Mouse (Mus musculus) frontal cortex, adult 2 months (tissue): ENCODE measurements at regions not wholly inside any gene's neighbourhood (a gene's known extent, or its start where the extent isn't known, plus 50 kb on each side); places are given as distances from the start of the nearest gene placed in this dataset.

Experiments used
- DNase-seq, 2 experiments: peaks; one replicate each; pipeline ENCODE4 v3.0.0; 2022; ENCODE audit warnings: low spot score in 1 of 2; ENCODE audit errors: extremely low spot score in 1 of 2

- DNase-seq, result no peak
These were observed 454.9 kb upstream of the Atp11b start for GRCm38 (mm10) chr3:35299036-35299435.

DNA sequence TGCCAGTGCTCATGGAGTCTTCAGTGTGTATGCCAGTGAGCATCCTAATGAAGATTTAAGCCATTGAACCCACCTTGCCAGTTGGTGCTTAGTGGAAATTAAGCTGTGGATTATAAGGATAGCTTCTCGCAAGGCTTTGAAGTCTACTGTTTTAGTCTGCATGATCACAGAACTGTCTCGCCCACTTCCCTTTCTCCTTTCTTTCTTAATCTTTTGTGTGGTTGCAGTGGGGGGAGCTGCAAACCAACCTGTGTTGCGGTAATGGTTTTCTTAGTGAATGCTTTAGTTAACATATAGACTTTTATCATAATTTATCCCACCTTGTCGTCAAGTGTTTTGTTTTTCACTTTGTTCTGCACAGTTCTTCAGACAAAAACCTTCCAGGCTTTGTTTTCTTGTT lies 447.9 kb upstream of the Atp11b start:
- no peak for DNase-seq

- DNase-seq, result peak in 1 of 2 experiments; percentile 19
These were observed 439.7 kb upstream of the Atp11b start for GRCm38 (mm10) chr3:35314177-35314576.

- no peak for DNase-seq
These were observed 438.7 kb upstream of the Atp11b start for GRCm38 (mm10) chr3:35315162-35315561.

- no peak for DNase-seq
These were observed 435.6 kb upstream of the Atp11b start for GRCm38 (mm10) chr3:35318348-35318747.

- DNase-seq, result no peak
These were observed 433.0 kb upstream of the Atp11b start for GRCm38 (mm10) chr3:35320844-35321393.

DNA sequence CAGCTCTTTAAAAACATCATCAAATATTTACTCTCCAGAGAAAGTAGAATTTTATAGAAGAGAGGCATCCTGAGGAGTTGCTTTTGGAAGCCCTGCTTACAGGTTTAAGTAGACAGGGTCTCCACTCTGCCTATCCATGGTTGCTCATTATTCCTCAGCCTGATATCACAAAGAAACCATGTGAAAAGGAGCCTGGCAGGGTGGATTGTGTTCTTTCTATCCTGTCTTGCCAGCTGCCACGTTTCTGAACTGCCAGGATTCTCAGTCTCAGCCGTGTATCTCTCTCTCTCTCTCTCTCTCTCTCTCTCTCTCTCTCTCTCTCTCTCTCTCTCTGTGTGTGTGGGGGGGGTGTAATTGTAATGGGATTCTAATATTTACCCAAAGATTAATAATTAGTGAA lies 431.9 kb upstream of the Atp11b start:
- no peak for DNase-seq

GRCm38 (mm10) chr3:35322899-35323298 lies 431.0 kb upstream of the Atp11b start:
- no peak for DNase-seq

DNA sequence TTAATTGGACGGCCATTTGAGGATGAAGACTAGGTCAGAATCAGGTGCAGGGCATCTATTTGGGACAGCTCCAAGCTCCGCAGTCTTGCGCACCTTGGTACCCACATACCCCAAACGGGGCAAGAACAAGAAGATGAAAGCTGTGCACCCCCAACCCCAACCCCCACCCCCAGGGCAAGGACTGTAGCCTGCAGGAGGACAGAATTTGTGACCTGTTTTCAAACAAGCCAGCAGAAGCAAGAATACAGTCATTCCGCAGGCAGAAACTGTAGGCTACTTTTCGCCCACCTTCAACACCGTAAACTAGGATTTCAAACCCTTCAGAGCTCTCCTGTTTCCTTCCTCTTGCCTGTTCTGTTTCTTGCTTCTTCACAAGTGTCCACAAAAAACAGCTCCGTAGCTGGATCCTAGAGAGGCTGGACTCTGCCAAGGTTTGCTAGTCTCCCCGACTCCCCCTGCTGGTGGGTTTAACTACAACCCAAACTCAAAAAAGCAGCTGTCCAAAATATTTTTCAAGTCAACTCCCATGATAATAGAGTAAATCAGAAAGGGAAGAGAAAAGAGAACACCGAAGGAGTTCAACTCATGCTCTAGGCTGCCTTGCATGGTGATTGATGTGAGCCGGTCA lies 430.3 kb upstream of the Atp11b start:
- DNase-seq, result peak in 1 of 2 experiments; percentile 83

- DNase-seq, result peak in 1 of 2 experiments; percentile 35
These were observed 429.7 kb upstream of the Atp11b start for GRCm38 (mm10) chr3:35324186-35324585.

DNA sequence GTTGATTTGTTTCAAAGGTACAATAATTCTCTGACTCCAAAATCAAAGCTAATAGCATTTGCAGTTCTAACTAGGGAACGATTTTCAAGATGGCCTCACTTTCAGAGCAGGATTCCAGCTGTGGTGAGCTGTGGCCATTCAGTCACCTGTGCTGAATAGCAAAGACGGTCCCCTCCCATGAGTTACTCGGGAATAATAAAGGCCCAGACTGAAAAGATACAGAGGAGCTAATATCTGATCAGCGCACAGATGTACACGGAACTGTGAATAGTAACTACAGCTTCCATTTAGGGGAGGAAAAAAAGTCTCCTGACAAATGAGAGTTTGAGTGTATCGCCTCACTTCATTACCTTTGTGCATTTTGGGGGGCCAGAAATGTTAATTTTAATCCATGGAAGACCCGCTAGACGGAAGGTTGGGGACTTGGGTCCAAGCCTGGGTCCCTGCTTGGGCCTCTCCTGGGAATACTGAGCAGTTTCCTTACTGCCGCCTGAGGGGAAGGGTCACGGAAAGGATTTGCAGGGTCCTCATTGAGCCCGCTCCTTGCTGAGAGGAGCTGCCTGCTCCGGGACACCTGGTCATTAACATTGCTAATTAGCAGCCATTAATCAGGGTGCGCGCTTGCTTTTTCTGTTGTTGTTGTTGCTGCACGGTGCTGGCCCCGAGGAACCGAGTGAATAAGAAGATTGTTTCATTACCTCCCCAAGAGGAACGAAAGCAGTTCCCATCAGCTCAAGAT lies 421.2 kb upstream of the Atp11b start:
- no peak for DNase-seq

DNA sequence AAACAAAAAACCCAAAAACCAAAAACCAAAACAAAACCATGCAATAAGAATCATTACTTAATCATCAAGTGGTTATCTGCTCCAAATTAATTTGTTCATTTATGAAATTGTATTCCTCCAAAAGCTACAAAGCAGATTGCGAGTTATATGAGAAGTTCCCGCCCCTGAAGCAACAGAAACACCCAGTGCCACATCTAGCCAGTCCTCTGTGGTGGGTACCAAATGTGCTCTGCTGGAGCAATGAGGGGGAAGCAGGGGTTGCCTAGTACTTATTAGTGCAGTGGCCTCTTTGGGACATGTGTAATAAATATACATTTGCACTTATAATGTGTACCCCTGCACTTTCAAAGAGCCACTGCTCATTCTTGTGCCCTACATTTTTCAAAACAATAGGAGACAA lies 419.9 kb upstream of the Atp11b start:
- DNase-seq, result no peak

DNA sequence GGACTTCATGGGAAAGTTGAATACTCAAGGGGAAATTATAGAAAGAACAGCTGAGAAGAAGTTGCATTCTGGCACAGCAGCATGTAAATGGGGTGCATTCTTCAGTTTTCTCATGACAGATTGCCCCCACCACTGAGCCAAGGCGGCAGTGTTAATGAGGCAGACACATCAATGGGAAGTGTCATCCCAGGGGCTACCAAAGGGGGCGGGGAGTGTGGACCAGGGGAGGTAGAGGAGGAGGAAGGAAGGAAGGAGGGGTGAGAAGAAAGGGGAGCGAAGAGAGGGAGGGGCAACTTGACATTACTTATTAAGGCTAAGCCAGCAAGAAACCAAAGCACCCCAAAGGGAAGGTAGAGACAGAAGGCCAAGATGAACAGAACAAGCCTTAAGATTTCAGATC lies 419.4 kb upstream of the Atp11b start:
- DNase-seq, result no peak

GRCm38 (mm10) chr3:35335837-35336236 lies 418.1 kb upstream of the Atp11b start:
- DNase-seq, result no peak

GRCm38 (mm10) chr3:35340525-35340924 lies 413.4 kb upstream of the Atp11b start:
- no peak for DNase-seq

DNA sequence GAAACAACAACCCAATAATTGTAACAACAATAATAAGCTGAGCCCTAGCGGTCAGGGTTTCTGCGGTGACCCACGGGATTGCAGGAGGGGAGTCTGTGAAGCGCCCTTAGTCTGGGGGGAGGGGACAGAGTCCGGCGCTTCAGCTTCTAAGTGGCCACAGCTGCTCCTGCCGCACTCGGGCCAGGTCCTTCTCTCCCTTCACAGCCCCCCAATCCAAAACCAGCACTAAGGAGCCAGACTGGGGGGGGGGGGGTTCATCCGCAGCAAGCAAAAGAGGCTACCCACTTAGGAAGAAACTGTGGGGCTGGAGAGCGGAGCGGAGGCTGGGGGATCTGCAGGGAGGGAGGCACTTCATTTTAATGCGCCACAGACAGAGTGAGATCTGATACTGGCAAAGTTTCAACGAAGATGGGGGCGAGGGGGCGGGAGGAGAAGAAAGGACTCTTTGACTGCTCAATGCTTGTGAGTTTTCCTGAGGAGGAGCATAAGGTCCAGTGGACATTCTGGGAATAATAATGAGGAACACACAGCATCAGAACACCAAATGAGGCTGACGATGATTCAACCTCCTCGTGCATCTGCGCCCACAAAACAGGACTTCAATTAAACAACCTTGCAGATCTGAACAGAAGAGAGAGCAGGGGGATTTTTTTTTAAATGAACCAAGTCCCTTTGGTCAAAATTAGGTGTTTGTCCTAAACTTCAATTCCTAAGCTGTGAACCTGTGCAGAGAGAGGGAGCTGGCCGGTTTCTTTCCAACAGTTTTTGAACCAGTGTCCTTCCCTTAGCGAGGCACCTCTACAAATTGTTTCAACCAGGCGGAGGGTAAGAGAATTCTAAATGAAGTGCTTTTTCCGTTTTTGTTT lies 412.7 kb upstream of the Atp11b start:
- peak; percentile 60 to 76 for DNase-seq

- no peak for DNase-seq
These were observed 412.1 kb upstream of the Atp11b start for GRCm38 (mm10) chr3:35341840-35342239.

- DNase-seq, result peak; percentile 82 to 88
These were observed 411.3 kb upstream of the Atp11b start for GRCm38 (mm10) chr3:35342584-35342983.

DNA sequence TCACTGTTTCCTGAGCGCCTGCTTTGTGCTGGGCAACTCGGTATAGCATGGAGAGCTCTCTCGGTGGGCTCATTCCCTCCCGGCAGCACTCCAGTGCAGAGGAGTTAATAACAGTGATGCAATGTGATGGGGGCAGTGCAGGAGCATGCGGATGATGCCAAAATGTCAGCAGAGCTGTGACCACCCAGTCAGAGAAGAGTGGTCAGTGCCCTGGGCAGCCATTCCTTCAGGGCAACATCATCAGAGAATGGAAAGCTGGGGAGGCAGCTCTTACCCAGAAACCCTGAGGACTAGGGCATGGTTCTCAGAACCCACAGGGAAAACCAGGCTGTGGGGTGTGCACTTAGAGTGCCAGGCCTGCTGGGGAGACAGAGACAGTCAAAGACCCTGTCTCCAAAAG lies 410.0 kb upstream of the Atp11b start:
- no peak for DNase-seq

DNA sequence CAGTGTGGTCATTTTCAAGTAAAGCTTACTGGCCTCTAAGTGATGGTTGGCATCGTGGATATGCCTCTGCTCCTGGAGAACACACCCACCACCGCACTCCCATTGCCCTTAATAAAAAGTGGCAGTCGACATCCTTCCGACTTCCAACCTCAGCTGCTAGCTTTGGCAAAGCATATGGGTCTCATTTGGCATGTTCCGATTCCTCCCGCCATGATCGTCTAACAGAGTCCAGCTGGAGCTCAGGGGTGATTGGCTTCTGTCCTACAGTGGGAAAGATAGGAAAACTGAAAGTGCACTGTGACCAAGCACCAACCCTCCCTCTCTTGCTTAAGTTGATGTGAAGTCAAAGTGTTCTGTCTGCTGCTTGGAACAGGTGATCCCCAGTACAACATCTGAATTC lies 404.8 kb upstream of the Atp11b start:
- DNase-seq, result no peak

GRCm38 (mm10) chr3:35353442-35353841 lies 400.5 kb upstream of the Atp11b start:
- DNase-seq, result no peak
